In genomic region chr7:73243591-73244355, GRCm38 (mm10) we compare ENCODE assay signal across 11 mouse cellular contexts.
DNase-seq lines count a peak whose midpoint lies in the region; ATAC-seq and TF ChIP-seq lines count a peak whose summit lies in the region.
"Had no signal": no experiment of that assay in that cellular context is flagged by ENCODE, and none has a peak within 500 bp of the region (broad histone marks: within the 10 kb centered on the region; RNA-seq: fewer than 3 reads in every experiment).

No protein-coding gene starts in this region.

- no peak for ATAC-seq in heart, embryonic 12.5 days (ENCODE audit: insufficient number of reproducible peaks, low FRiP score)
- ATAC-seq in limb, embryonic 13.5 days (ENCODE audit: low FRiP score, low read depth) = peak; percentile 84
- ATAC-seq: CD4-positive, CD25-positive, alpha-beta regulatory T cell, adult 4 months; inflammation-experienced regulatory T-cells, adult 6 months had no signal

- DNase-seq in heart, adult 2 months = peak; percentile 46 to 61
- DNase-seq in ES-E14 (ENCODE audit: low read depth, low spot score) = no peak
- peak; percentile 24 for DNase-seq in gastrocnemius, adult 2 months
- no peak for DNase-seq in adrenal gland, adult 8-10 months
- DNase-seq in thymus, postnatal 36 days = no peak
- DNase-seq: cerebellum, adult 2 months had no signal

- TF ChIP-seq CTCF in heart, adult 2 months (IDR thresholded peaks at IDR 0.05) = no peak
- no peak for TF ChIP-seq CTCF in gastrocnemius, adult 2 months (IDR thresholded peaks at IDR 0.05)

- no peaks in the 10 kb centered on the region for H3K9me3 ChIP-seq in heart, embryonic 12.5 days (replicated peaks)
- H3K9me3 ChIP-seq in ES-E14 (ENCODE audit: control insufficient read depth, insufficient read depth, low read depth, low read length) = no peaks in the 10 kb centered on the region
- H3K9me3 ChIP-seq in limb, embryonic 13.5 days = no peaks in the 10 kb centered on the region

- H3K4me3 ChIP-seq in heart, adult 2 months = no peak overlapping the region
- H3K4me3 ChIP-seq in heart, embryonic 12.5 days = no peak overlapping the region
- no peak overlapping the region for H3K4me3 ChIP-seq in ES-E14 (ENCODE audit: insufficient read depth in 1 of 2, low read depth in 1 of 2, low read length in 2 of 2, poor library complexity in 1 of 2, severe bottlenecking in 1 of 2)
- no peak overlapping the region for H3K4me3 ChIP-seq in gastrocnemius, adult 2 months
- no peak overlapping the region for H3K4me3 ChIP-seq in limb, embryonic 13.5 days
- H3K4me3 ChIP-seq: layer of hippocampus, adult 2 months had no signal

- 64% methylated on average over 9 of the region's 9 CpGs for WGBS in heart, adult 2 months
- WGBS in heart, embryonic 12.5 days = 44% methylated on average over 9 of the region's 9 CpGs
- 54% methylated on average over 9 of the region's 9 CpGs for WGBS in limb, embryonic 13.5 days

- no peak for TF ChIP-seq POLR2A in heart, adult 2 months (IDR thresholded peaks at IDR 0.05; ENCODE audit: insufficient read depth, low read depth, low read length)

- H3K27me3 ChIP-seq in heart, adult 2 months (ENCODE audit: control insufficient read depth, insufficient read depth, low read length) = no peaks in the 10 kb centered on the region
- no peaks in the 10 kb centered on the region for H3K27me3 ChIP-seq in heart, embryonic 12.5 days (replicated peaks)
- H3K27me3 ChIP-seq in limb, embryonic 13.5 days = 0 out of 2 replicates have a peak, but pooled peaks cover 3% of the 10 kb centered on the region

- TF ChIP-seq EP300 in heart, adult 2 months (IDR thresholded peaks at IDR 0.05; ENCODE audit: insufficient read depth, low read depth, low read length) = no peak

- peaks cover 2% of the 10 kb centered on the region; the same call in 1 of the 2 replicates for H3K36me3 ChIP-seq in heart, adult 2 months (ENCODE audit: control insufficient read depth, insufficient read depth, low read length)
- no peaks in the 10 kb centered on the region for H3K36me3 ChIP-seq in heart, embryonic 12.5 days
- H3K36me3 ChIP-seq in ES-E14 (ENCODE audit: control insufficient read depth, insufficient read depth, low read length, poor library complexity, severe bottlenecking) = no peaks in the 10 kb centered on the region
- no peaks in the 10 kb centered on the region for H3K36me3 ChIP-seq in limb, embryonic 13.5 days

- H3K27ac ChIP-seq in heart, adult 2 months = no peak overlapping the region; the same call in none of the 2 replicates
- no peak overlapping the region for H3K27ac ChIP-seq in heart, embryonic 12.5 days (ENCODE audit: poor library complexity, severe bottlenecking)
- H3K27ac ChIP-seq in ES-E14 (ENCODE audit: insufficient read depth, low read depth, low read length, poor library complexity, severe bottlenecking) = 0 out of 2 replicates have a peak overlapping the region, but pooled peaks have one; percentile 10
- H3K27ac ChIP-seq in gastrocnemius, adult 2 months = peak overlapping the region; percentile 43; the same call in 1 of the 2 replicates
- no peak overlapping the region for H3K27ac ChIP-seq in limb, embryonic 13.5 days
- H3K27ac ChIP-seq: layer of hippocampus, adult 2 months had no signal

- no peak overlapping the region for H3K4me2 ChIP-seq in heart, embryonic 12.5 days
- no peak overlapping the region for H3K4me2 ChIP-seq in limb, embryonic 13.5 days (replicated peaks)

- no peak overlapping the region for H3K9ac ChIP-seq in heart, adult 2 months (ENCODE audit: low read depth, low read length)
- H3K9ac ChIP-seq in heart, embryonic 12.5 days = no peak overlapping the region
- H3K9ac ChIP-seq in ES-E14 (ENCODE audit: insufficient read depth, low read depth, low read length, poor library complexity, severe bottlenecking) = no peak overlapping the region
- H3K9ac ChIP-seq in limb, embryonic 13.5 days = no peak overlapping the region

- peaks cover 2% of the 10 kb centered on the region for H3K4me1 ChIP-seq in heart, adult 2 months (ENCODE audit: control insufficient read depth, insufficient read depth, low read length)
- H3K4me1 ChIP-seq in heart, embryonic 12.5 days (replicated peaks) = no peaks in the 10 kb centered on the region
- no peaks in the 10 kb centered on the region for H3K4me1 ChIP-seq in ES-E14 (ENCODE audit: control insufficient read depth in 2 of 2, insufficient read depth in 2 of 2, low read length in 2 of 2, poor library complexity in 1 of 2)
- no peaks in the 10 kb centered on the region for H3K4me1 ChIP-seq in limb, embryonic 13.5 days

- in situ Hi-C loops in ES-E14 (cut with MboI; ENCODE audit: low sequenced_read_pairs in 2 of 2, unreplicated experiment in 2 of 2) = no loop called here

- intact Hi-C loops in heart, adult 2 months (cut with DNase I) = no loop called here
- intact Hi-C loops in gastrocnemius, adult 2 months (cut with DNase I) = no loop called here

- H3K79me2 ChIP-seq in heart, adult 2 months (replicated peaks; ENCODE audit: control insufficient read depth, insufficient read depth, low read length) = no peaks in the 10 kb centered on the region

TF ChIP-seq in ES-E14, 5 proteins besides CTCF, POLR2A, EP300 and RAD21:
- no peak for TF ChIP-seq HCFC1 (IDR thresholded peaks at IDR 0.05; ENCODE audit: borderline replicate concordance, insufficient read depth, low read length)
- TF ChIP-seq CHD2 (IDR thresholded peaks at IDR 0.05; ENCODE audit: low read depth, low read length) = no peak
- TF ChIP-seq ZC3H11A (IDR thresholded peaks at IDR 0.05; ENCODE audit: borderline replicate concordance, low read depth, low read length) = no peak
- no peak for TF ChIP-seq ZNF384 (IDR thresholded peaks at IDR 0.05; ENCODE audit: low read depth, low read length)
- no peak for TF ChIP-seq MAFK (IDR thresholded peaks at IDR 0.05; ENCODE audit: insufficient read depth, low read depth, low read length)

Comparison
In these comparisons a context has a peak if more than half of its experiments do, and no peak if none do; other contexts are left out.
1. DNase-seq: peak in heart, adult 2 months (2 of 2) and gastrocnemius, adult 2 months (single experiment); none in ES-E14 (single experiment), adrenal gland, adult 8-10 months (single experiment) and thymus, postnatal 36 days (0 of 2).
2. H3K27ac ChIP-seq: peak in ES-E14 (single experiment) and gastrocnemius, adult 2 months (single experiment); none in heart, adult 2 months (single experiment), heart, embryonic 12.5 days (single experiment) and limb, embryonic 13.5 days (single experiment).